Mouse (Mus musculus) liver, adult 2 months (tissue): ENCODE results near the gene Cacng2.

Experiments
- CTCF ChIP-seq: fragments of 200-500 bp; IDR thresholded peaks from 2 replicates; pipeline ENCODE4 v1.5.1; 2011; ENCODE audit warnings: low read depth, low read length, control low read depth
- POLR2A ChIP-seq: fragments of 200-500 bp; IDR thresholded peaks from 2 replicates; pipeline ENCODE4 v1.6.1; 2011; ENCODE audit warnings: low read length, control low read depth; ENCODE audit not compliant: insufficient read depth; ENCODE audit errors: extremely low read depth

DNA sequence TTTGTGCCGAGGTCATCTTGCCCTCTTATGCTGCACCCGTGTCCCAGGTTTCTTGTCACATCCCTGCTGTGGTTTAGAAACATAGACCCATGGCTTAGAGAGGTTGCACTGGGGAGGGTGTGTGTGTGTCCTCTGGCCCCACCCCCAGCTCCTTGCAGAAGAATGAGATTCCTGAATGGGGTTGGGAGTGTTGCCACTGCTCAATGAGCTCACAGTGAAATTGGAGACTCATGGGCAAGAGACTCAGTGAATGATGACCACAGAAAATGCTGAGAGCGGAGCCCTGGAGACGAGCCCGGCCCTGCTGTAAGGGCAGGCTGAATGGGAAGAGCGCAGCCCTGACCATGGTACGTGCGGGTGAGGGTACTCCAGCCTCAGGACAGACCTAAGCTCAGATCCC, 20.4 kb upstream of the Cacng2 start:
- TF ChIP-seq CTCF: no peak
- no peak for TF ChIP-seq POLR2A
